Mouse (Mus musculus) C2C12 (cell line): ENCODE data around the gene Akap8l.

Experiments
- CEBPB ChIP-seq: IDR thresholded peaks from one replicate; pipeline ENCODE4 v1.6.1; 2011; ENCODE audit warnings: low read depth, mild to moderate bottlenecking, control low read depth, moderate library complexity
- CTCF ChIP-seq: IDR thresholded peaks from one replicate; pipeline ENCODE4 v1.5.1; 2011; ENCODE audit not compliant: control insufficient read depth, insufficient read depth, insufficient read length
- MAX ChIP-seq: IDR thresholded peaks from one replicate; pipeline ENCODE4 v1.6.1; 2011; ENCODE audit warnings: mild to moderate bottlenecking, control low read depth
- MYOD1 ChIP-seq: IDR thresholded peaks from one replicate; pipeline ENCODE4 v1.6.1; 2011; ENCODE audit warnings: low read depth; ENCODE audit not compliant: control insufficient read depth, insufficient read length
- MYOG ChIP-seq: IDR thresholded peaks from one replicate; pipeline ENCODE4 v1.6.1; 2011; ENCODE audit not compliant: control insufficient read depth, insufficient read length; ENCODE audit errors: extremely low read depth

- TF ChIP-seq MAX (no peak), CTCF (no peak), MYOG (no peak), CEBPB (no peak), MYOD1 (no peak)
These were observed 67.1 kb downstream of the Akap8l start for GRCm38 (mm10) chr17:32283341-32283740.
